Comparison of ENCODE assay signal across 8 mouse cellular contexts in genomic region chr13:21717397-21718357, GRCm38 (mm10). TPM values are rescaled to one million over a fixed set of nuclear protein-coding genes. Genes with fewer than 3 reads are reported as not detected.
DNase-seq lines count a peak whose midpoint lies in the region; ATAC-seq and TF ChIP-seq lines count a peak whose summit lies in the region.
"Not testable (repeated sequence)": the region's sequence is repeated elsewhere in the genome, so short reads cannot be mapped to it uniquely, and the experiment has no call there.

Hist1h3h (plus strand) TSS chr13:21717659.

- H3K4me3 ChIP-seq in gastrocnemius, adult 2 months, result peak within 1 kb of the TSS; percentile 76
- H3K4me3 ChIP-seq in hindbrain, postnatal 0 days (ENCODE audit: low read length), result peak within 1 kb of the TSS; percentile 38
- H3K4me3 ChIP-seq in left cerebral cortex, adult 2 months, result peak within 1 kb of the TSS; percentile 48
- peak within 1 kb of the TSS; percentile 29 for H3K4me3 ChIP-seq in macrophage (ENCODE audit: inconsistent target)

- peak; percentile 47 for ATAC-seq in activated CD4-positive, CD25-positive, alpha-beta regulatory T cell, adult 4 months
- ATAC-seq in common myeloid progenitor, adult 5-6 weeks (replicated peaks; ENCODE audit: low read depth, poor library complexity, severe bottlenecking), result peak; percentile 36
- peak; percentile 53 for ATAC-seq in hindbrain, postnatal 0 days

- not testable (repeated sequence) for H3K27me3 ChIP-seq in hindbrain, postnatal 0 days (ENCODE audit: insufficient read depth, low read length)

- DNase-seq in gastrocnemius, adult 2 months, result peak; percentile 63
- peak; percentile 94 for DNase-seq in hindbrain, postnatal 0 days (ENCODE audit: low spot score)
- peak; percentile 86 to 89 for DNase-seq in left cerebral cortex, adult 2 months (ENCODE audit: extremely low spot score in 1 of 2, low spot score in 2 of 2)
- DNase-seq in right cerebral cortex, adult 18-20 months, result peak; percentile 91
- DNase-seq in urinary bladder, postnatal 14 days (ENCODE audit: low spot score), result peak; percentile 81

- peak within 1 kb of the TSS; percentile 65; the same call in 1 of the 2 replicates for H3K27ac ChIP-seq in gastrocnemius, adult 2 months
- H3K27ac ChIP-seq in hindbrain, postnatal 0 days, result peak within 1 kb of the TSS; percentile 79
- H3K27ac ChIP-seq in left cerebral cortex, adult 2 months, result peak within 1 kb of the TSS; percentile 83
- peak within 1 kb of the TSS; percentile 86 for H3K27ac ChIP-seq in macrophage

- TF ChIP-seq CTCF in gastrocnemius, adult 2 months (IDR thresholded peaks at IDR 0.05); hindbrain, postnatal 0 days (IDR thresholded peaks at IDR 0.05; ENCODE audit: low read depth); left cerebral cortex, adult 2 months (IDR thresholded peaks at IDR 0.05): not testable (repeated sequence)

- not testable (repeated sequence) for H3K4me1 ChIP-seq in hindbrain, postnatal 0 days (ENCODE audit: insufficient read depth, low read length)

- WGBS in hindbrain, postnatal 0 days, result 2% methylated on average over 27 of the region's 56 CpGs
- 9% methylated on average over 15 of the region's 56 CpGs for WGBS in macrophage (ENCODE audit: missing documents)

- not testable (repeated sequence) for H3K9me3 ChIP-seq in hindbrain, postnatal 0 days (ENCODE audit: low read length)

- H3K9ac ChIP-seq in hindbrain, postnatal 0 days (replicated peaks; ENCODE audit: low read length), result peak within 1 kb of the TSS; percentile 44

- intact Hi-C loops in gastrocnemius, adult 2 months (cut with DNase I), result loop anchor here (5.0 to 10.0 kb wide), 3 partner anchors 35 to 1967 kb away; partner anchors contain the start of genes Hist1h1b, Hist1h2ac, Hist1h2ak and Hist1h2an
- intact Hi-C loops in left cerebral cortex, adult 2 months (cut with DNase I), result loop anchor here (1.0 to 10.0 kb wide), 6 partner anchors 17 to 1965 kb away; partner anchors contain the start of genes Hist1h2ac, Hist1h2an, Hist1h2bc and Hist1h2bp

- H3K36me3 ChIP-seq in hindbrain, postnatal 0 days (ENCODE audit: insufficient read depth, low read length); macrophage (ENCODE audit: inconsistent target): not testable (repeated sequence)

- not testable (repeated sequence) for H3K79me2 ChIP-seq in macrophage (ENCODE audit: inconsistent target)

- peak within 1 kb of the TSS; percentile 72 for H3K4me2 ChIP-seq in hindbrain, postnatal 0 days (ENCODE audit: low read depth, low read length)

RNA-seq across cellular contexts. Expression of gene Hist1h3h, which starts in this region (rescaled TPM):
- 1 to 10 TPM in 1 of 2 experiments, not detected in 1; 6.0 TPM for polyA plus RNA-seq in activated CD4-positive, CD25-positive, alpha-beta regulatory T cell, adult 4 months (2017; shearing (Covaris generic))
- 145 and 293 TPM in 2 replicates for total RNA-seq in common myeloid progenitor, adult 5-6 weeks (2017)
- 1 to 10 TPM; 1.2 to 2.1 TPM for total RNA-seq in gastrocnemius, adult 2 months (2021)
- 1,004 and 1,140 TPM in 2 replicates for total RNA-seq in hindbrain, postnatal 0 days (2014; rRNA removed)
- 1.9 and 6.2 TPM in 2 replicates for polyA plus RNA-seq in hindbrain, postnatal 0 days (2015; fragmentation: Nextera tagmentation; extraction: Ambion mirVana)
- total RNA-seq in left cerebral cortex, adult 2 months (2021), result 10 to 100 TPM; 54.6 to 74.2 TPM
- total RNA-seq in macrophage (2018; cell fraction: chromatin; rRNA removed), result 10 to 100 TPM in 4 of 26 experiments, 1 to 10 TPM in 11, not detected in 11; 4.3 to 26.8 (median 8.4) TPM
- total RNA-seq in macrophage (2018; cell fraction: cytosol; rRNA removed), result 10 to 100 TPM in 19 of 26 experiments, 1 to 10 TPM in 7; 3.3 to 55.4 (median 17.2) TPM
- total RNA-seq in macrophage (2018; cell fraction: nucleus; rRNA removed), result 10 to 100 TPM in 5 of 26 experiments, 1 to 10 TPM in 11, not detected in 10; 2.5 to 43.2 (median 6.7) TPM
- 1.6 TPM in 1 of 3 replicates, not detected in the others for polyA plus RNA-seq in macrophage (2018)

Comparison
In these comparisons a context has a peak if more than half of its experiments do, and no peak if none do; other contexts are left out.
1. Peak in every context shown above with its lines: DNase-seq, ATAC-seq, H3K4me3 ChIP-seq and H3K27ac ChIP-seq.
2. RNA of gene Hist1h3h (total RNA-seq): 1,004 to 1,140 TPM in hindbrain, postnatal 0 days, 145 to 293 TPM in common myeloid progenitor, adult 5-6 weeks and 54.6 to 74.2 TPM in left cerebral cortex, adult 2 months; 1.2 to 2.1 TPM in gastrocnemius, adult 2 months; every median in the first group is over 10 times any median in the second.